Mouse (Mus musculus): Measurements from ENCODE around the gene Olfr933. TPM values are rescaled to one million over a fixed set of nuclear protein-coding genes. Genes with fewer than 3 reads are reported as not detected.

Gene Olfr933
- not detected in 2 replicates for total RNA-seq (2012; rRNA removed)

GRCm38 (mm10) chr9:38972013-38972412, at the start of gene Olfr933:
TSS of gene Olfr933 (plus strand) at chr9:38972313.
- no peak for TF ChIP-seq HCFC1 (IDR thresholded peaks at IDR 0.05; ENCODE audit: borderline replicate concordance, insufficient read depth, low read length)
- no peak for TF ChIP-seq ZC3H11A (IDR thresholded peaks at IDR 0.05; ENCODE audit: borderline replicate concordance, low read depth, low read length)
- TF ChIP-seq MAFK (IDR thresholded peaks at IDR 0.05; ENCODE audit: insufficient read depth, low read depth, low read length), result no peak
- no peak for TF ChIP-seq CHD2 (IDR thresholded peaks at IDR 0.05; ENCODE audit: low read depth, low read length)
- TF ChIP-seq ZNF384 (IDR thresholded peaks at IDR 0.05; ENCODE audit: low read depth, low read length), result no peak
- in situ Hi-C loops (cut with MboI; ENCODE audit: low sequenced_read_pairs in 2 of 2, unreplicated experiment in 2 of 2), result no loop called here

DNA sequence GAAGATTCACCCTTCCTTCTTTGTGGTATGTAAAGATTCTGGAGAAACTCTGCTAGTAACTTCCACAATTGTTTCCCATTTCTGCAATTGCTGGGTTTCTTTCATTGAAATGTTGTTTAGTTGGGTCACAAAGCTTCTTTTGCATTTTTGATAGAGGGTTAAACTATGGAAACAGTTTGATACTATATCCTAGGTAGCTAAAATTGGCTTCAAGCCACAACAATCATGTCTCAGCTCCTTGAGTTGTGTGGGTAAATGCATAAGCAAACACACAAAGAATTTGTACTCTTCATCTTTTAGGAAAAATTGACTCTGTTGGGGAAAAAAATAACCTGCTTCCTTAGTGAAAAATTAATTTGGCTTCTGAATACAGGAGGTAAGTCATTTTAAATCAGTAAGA, 42.6 kb upstream of the Olfr933 start, which contains the start of gene Olfr930:
Olfr930 (plus strand) TSS at position 301 of the 400 bp plus-strand sequence.
- TF ChIP-seq CHD2 (IDR thresholded peaks at IDR 0.05; ENCODE audit: low read depth, low read length), result no peak
- no peak for TF ChIP-seq ZNF384 (IDR thresholded peaks at IDR 0.05; ENCODE audit: low read depth, low read length)
- TF ChIP-seq HCFC1 (IDR thresholded peaks at IDR 0.05; ENCODE audit: borderline replicate concordance, insufficient read depth, low read length), result no peak
- in situ Hi-C loops (cut with MboI; ENCODE audit: low sequenced_read_pairs in 2 of 2, unreplicated experiment in 2 of 2), result no loop called here
- no peak within 1 kb of the TSS for H3K9ac ChIP-seq (ENCODE audit: insufficient read depth, low read depth, low read length, poor library complexity, severe bottlenecking)
- H3K9me3 ChIP-seq (ENCODE audit: control insufficient read depth, insufficient read depth, low read depth, low read length), result no peaks in the 10 kb centered on the region
- no peak within 1 kb of the TSS for H3K4me3 ChIP-seq (ENCODE audit: insufficient read depth in 1 of 2, low read depth in 1 of 2, low read length in 2 of 2, poor library complexity in 1 of 2, severe bottlenecking in 1 of 2)
- no peak for DNase-seq (ENCODE audit: low read depth, low spot score)
- H3K27ac ChIP-seq (ENCODE audit: insufficient read depth, low read depth, low read length, poor library complexity, severe bottlenecking), result no peak within 1 kb of the TSS
- no peaks in the 10 kb centered on the region for H3K36me3 ChIP-seq (ENCODE audit: control insufficient read depth, insufficient read depth, low read length, poor library complexity, severe bottlenecking)
- H3K4me1 ChIP-seq (ENCODE audit: control insufficient read depth in 2 of 2, insufficient read depth in 2 of 2, low read length in 2 of 2, poor library complexity in 1 of 2), result no peaks in the 10 kb centered on the region

More at GRCm38 (mm10) chr9:38972013-38972412, at the start of gene Olfr933:
- no peak for DNase-seq (ENCODE audit: low read depth, low spot score)
- no peaks in the 10 kb centered on the region for H3K36me3 ChIP-seq (ENCODE audit: control insufficient read depth, insufficient read depth, low read length, poor library complexity, severe bottlenecking)
- no peaks in the 10 kb centered on the region for H3K9me3 ChIP-seq (ENCODE audit: control insufficient read depth, insufficient read depth, low read depth, low read length)
- no peak within 1 kb of the TSS for H3K9ac ChIP-seq (ENCODE audit: insufficient read depth, low read depth, low read length, poor library complexity, severe bottlenecking)
- no peaks in the 10 kb centered on the region for H3K4me1 ChIP-seq (ENCODE audit: control insufficient read depth in 2 of 2, insufficient read depth in 2 of 2, low read length in 2 of 2, poor library complexity in 1 of 2)
- no peak within 1 kb of the TSS for H3K27ac ChIP-seq (ENCODE audit: insufficient read depth, low read depth, low read length, poor library complexity, severe bottlenecking)
- no peak within 1 kb of the TSS for H3K4me3 ChIP-seq (ENCODE audit: insufficient read depth in 1 of 2, low read depth in 1 of 2, low read length in 2 of 2, poor library complexity in 1 of 2, severe bottlenecking in 1 of 2)

- no peak for TF ChIP-seq CHD2 (IDR thresholded peaks at IDR 0.05; ENCODE audit: low read depth, low read length)
- TF ChIP-seq MAFK (IDR thresholded peaks at IDR 0.05; ENCODE audit: insufficient read depth, low read depth, low read length), result no peak
- TF ChIP-seq ZNF384 (IDR thresholded peaks at IDR 0.05; ENCODE audit: low read depth, low read length), result no peak
- no peak for TF ChIP-seq HCFC1 (IDR thresholded peaks at IDR 0.05; ENCODE audit: borderline replicate concordance, insufficient read depth, low read length)
- no peak for TF ChIP-seq ZC3H11A (IDR thresholded peaks at IDR 0.05; ENCODE audit: borderline replicate concordance, low read depth, low read length)
- no peaks in the 10 kb centered on the region for H3K36me3 ChIP-seq (ENCODE audit: control insufficient read depth, insufficient read depth, low read length, poor library complexity, severe bottlenecking)
- H3K4me1 ChIP-seq (ENCODE audit: control insufficient read depth in 2 of 2, insufficient read depth in 2 of 2, low read length in 2 of 2, poor library complexity in 1 of 2), result no peaks in the 10 kb centered on the region
- no peak overlapping the region for H3K4me3 ChIP-seq (ENCODE audit: insufficient read depth in 1 of 2, low read depth in 1 of 2, low read length in 2 of 2, poor library complexity in 1 of 2, severe bottlenecking in 1 of 2)
- no peaks in the 10 kb centered on the region for H3K9me3 ChIP-seq (ENCODE audit: control insufficient read depth, insufficient read depth, low read depth, low read length)
- no peak overlapping the region for H3K27ac ChIP-seq (ENCODE audit: insufficient read depth, low read depth, low read length, poor library complexity, severe bottlenecking)
- in situ Hi-C loops (cut with MboI; ENCODE audit: low sequenced_read_pairs in 2 of 2, unreplicated experiment in 2 of 2), result no loop called here
- no peak overlapping the region for H3K9ac ChIP-seq (ENCODE audit: insufficient read depth, low read depth, low read length, poor library complexity, severe bottlenecking)
- DNase-seq (ENCODE audit: low read depth, low spot score), result no peak
Observed at GRCm38 (mm10) chr9:38953401-38954123, 18.6 kb upstream of the Olfr933 start.

DNA sequence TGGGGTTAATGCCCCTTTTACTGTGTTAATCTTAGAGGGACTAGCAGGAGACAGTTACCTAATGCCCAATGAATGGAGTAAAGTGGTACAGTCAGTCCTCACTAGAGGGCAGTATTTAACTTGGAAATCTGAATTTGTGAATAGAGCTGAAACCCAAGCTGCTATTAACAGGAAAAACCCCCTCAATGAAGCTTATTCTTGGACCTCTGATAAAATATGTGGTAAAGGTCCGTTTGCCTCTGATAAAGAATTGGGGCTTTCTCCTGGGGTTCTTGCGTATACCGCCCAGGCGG, 18.0 kb upstream of the Olfr933 start:
- in situ Hi-C loops (cut with MboI; ENCODE audit: low sequenced_read_pairs in 2 of 2, unreplicated experiment in 2 of 2), result no loop called here
- peak; percentile 12 for DNase-seq (ENCODE audit: low read depth, low spot score)
- no peak overlapping the region for H3K4me3 ChIP-seq (ENCODE audit: insufficient read depth in 1 of 2, low read depth in 1 of 2, low read length in 2 of 2, poor library complexity in 1 of 2, severe bottlenecking in 1 of 2)
- no peaks in the 10 kb centered on the region for H3K36me3 ChIP-seq (ENCODE audit: control insufficient read depth, insufficient read depth, low read length, poor library complexity, severe bottlenecking)
- H3K9ac ChIP-seq (ENCODE audit: insufficient read depth, low read depth, low read length, poor library complexity, severe bottlenecking), result no peak overlapping the region
- H3K9me3 ChIP-seq (ENCODE audit: control insufficient read depth, insufficient read depth, low read depth, low read length), result no peaks in the 10 kb centered on the region
- TF ChIP-seq HCFC1 (IDR thresholded peaks at IDR 0.05; ENCODE audit: borderline replicate concordance, insufficient read depth, low read length), result no peak
- peak; percentile 52; the same call in 1 of the 2 replicates for TF ChIP-seq ZC3H11A (IDR thresholded peaks at IDR 0.05; ENCODE audit: borderline replicate concordance, low read depth, low read length)
- no peaks in the 10 kb centered on the region for H3K4me1 ChIP-seq (ENCODE audit: control insufficient read depth in 2 of 2, insufficient read depth in 2 of 2, low read length in 2 of 2, poor library complexity in 1 of 2)
- no peak overlapping the region for H3K27ac ChIP-seq (ENCODE audit: insufficient read depth, low read depth, low read length, poor library complexity, severe bottlenecking)

GRCm38 (mm10) chr9:38988215-38988614, 16.1 kb downstream of the Olfr933 start, which contains the start of gene Olfr934:
TSS of gene Olfr934 (minus strand) at chr9:38988315.
- Histone ChIP-seq H3K36me3 (ENCODE audit: control insufficient read depth, insufficient read depth, low read length, poor library complexity, severe bottlenecking) (no peaks in the 10 kb centered on the region), H3K4me1 (ENCODE audit: control insufficient read depth in 2 of 2, insufficient read depth in 2 of 2, low read length in 2 of 2, poor library complexity in 1 of 2) (no peaks in the 10 kb centered on the region), H3K9ac (ENCODE audit: insufficient read depth, low read depth, low read length, poor library complexity, severe bottlenecking) (no peak within 1 kb of the TSS), H3K4me3 (ENCODE audit: insufficient read depth in 1 of 2, low read depth in 1 of 2, low read length in 2 of 2, poor library complexity in 1 of 2, severe bottlenecking in 1 of 2) (no peak within 1 kb of the TSS), H3K9me3 (ENCODE audit: control insufficient read depth, insufficient read depth, low read depth, low read length) (no peaks in the 10 kb centered on the region), H3K27ac (ENCODE audit: insufficient read depth, low read depth, low read length, poor library complexity, severe bottlenecking) (no peak within 1 kb of the TSS)
- in situ Hi-C loops (cut with MboI; ENCODE audit: low sequenced_read_pairs in 2 of 2, unreplicated experiment in 2 of 2), result no loop called here
- TF ChIP-seq HCFC1 (IDR thresholded peaks at IDR 0.05; ENCODE audit: borderline replicate concordance, insufficient read depth, low read length) (no peak), CHD2 (IDR thresholded peaks at IDR 0.05; ENCODE audit: low read depth, low read length) (no peak), ZC3H11A (IDR thresholded peaks at IDR 0.05; ENCODE audit: borderline replicate concordance, low read depth, low read length) (no peak)
- DNase-seq (ENCODE audit: low read depth, low spot score), result no peak

All from ES-E14 (cell line).